Mouse (Mus musculus) right cerebral cortex, adult 18-20 months (tissue): ENCODE results near the gene Rps12.
"Not testable (repeated sequence)": the region's sequence is repeated elsewhere in the genome, so short reads cannot be mapped to it uniquely, and the experiment has no call there.

Experiments
- DNase-seq: peaks from one replicate; pipeline ENCODE4 v3.0.0; 2022; ENCODE audit warnings: mixed read lengths

Rps12 gene

GRCm38 (mm10) chr10:23787062-23787821 is at the start of gene Rps12:
TSS of gene Rps12 (minus strand) at chr10:23787275.
- DNase-seq, result peak; percentile 98

GRCm38 (mm10) chr10:23836003-23836964 is 49.2 kb upstream of the Rps12 start:
- DNase-seq, result no peak

- no peak for DNase-seq
These were observed 39.4 kb upstream of the Rps12 start for GRCm38 (mm10) chr10:23826516-23826915.

- no peak for DNase-seq
These were observed 29.2 kb upstream of the Rps12 start for GRCm38 (mm10) chr10:23816241-23816640.

GRCm38 (mm10) chr10:23815168-23815567 is 28.1 kb upstream of the Rps12 start:
- peak; percentile 65 for DNase-seq

- no peak for DNase-seq
These were observed 26.0 kb upstream of the Rps12 start for GRCm38 (mm10) chr10:23812852-23813766.

- no peak for DNase-seq
These were observed 25.3 kb upstream of the Rps12 start for GRCm38 (mm10) chr10:23812438-23812759.

- peak; percentile 56 for DNase-seq
These were observed 24.8 kb upstream of the Rps12 start for GRCm38 (mm10) chr10:23811635-23812437.

GRCm38 (mm10) chr10:23806201-23806600 is 19.1 kb upstream of the Rps12 start:
- no peak for DNase-seq

GRCm38 (mm10) chr10:23804665-23805064 is 17.6 kb upstream of the Rps12 start:
- DNase-seq, result no peak

GRCm38 (mm10) chr10:23802911-23803310 is 15.8 kb upstream of the Rps12 start:
- DNase-seq, result no peak

- no peak for DNase-seq
These were observed 12.9 kb upstream of the Rps12 start for GRCm38 (mm10) chr10:23799933-23800332.

- DNase-seq, result no peak
These were observed 11.1 kb upstream of the Rps12 start for GRCm38 (mm10) chr10:23798142-23798541.

GRCm38 (mm10) chr10:23797606-23798005 is 10.5 kb upstream of the Rps12 start:
- no peak for DNase-seq

- DNase-seq, result peak; percentile 45
These were observed 9.8 kb upstream of the Rps12 start, which contains the start of gene Slc18b1 for GRCm38 (mm10) chr10:23796551-23797503. TSS of gene Slc18b1 (plus strand) at chr10:23796986.

- no peak for DNase-seq
These were observed 8.9 kb upstream of the Rps12 start for GRCm38 (mm10) chr10:23795871-23796520.

GRCm38 (mm10) chr10:23788056-23788600 is 1.1 kb upstream of the Rps12 start:
- DNase-seq, result no peak

GRCm38 (mm10) chr10:23786631-23787038 is 440 bp downstream of the Rps12 start:
- DNase-seq, result not testable (repeated sequence)

GRCm38 (mm10) chr10:23786040-23786439 is 1.0 kb downstream of the Rps12 start:
- no peak for DNase-seq

- not testable (repeated sequence) for DNase-seq
These were observed 1.5 kb downstream of the Rps12 start for GRCm38 (mm10) chr10:23785599-23785998.
